Mouse (Mus musculus) c-Kit-positive CD71-negative TER-119-negative erythroid progenitor cells, embryonic 14.5 days (primary cell): ENCODE data around the gene Ttc21a.
A peak's percentile ranks its signal among the peaks of the same experiment; 100 is the strongest.

ENCODE experiments used
- DNase-seq: peaks from one replicate; pipeline ENCODE4 v3.0.0-alpha.2; 2013; ENCODE audit warnings: low read depth

Gene Ttc21a

GRCm38 (mm10) chr9:119976704-119977556 lies 39.5 kb downstream of the Ttc21a start:
- DNase-seq, result no peak

- no peak for DNase-seq
These were observed 40.2 kb downstream of the Ttc21a start for GRCm38 (mm10) chr9:119977557-119978060.

GRCm38 (mm10) chr9:119978151-119978810 lies 40.9 kb downstream of the Ttc21a start:
- no peak for DNase-seq

GRCm38 (mm10) chr9:119978811-119979441 lies 41.5 kb downstream of the Ttc21a start:
- no peak for DNase-seq

GRCm38 (mm10) chr9:119979749-119980148 lies 42.3 kb downstream of the Ttc21a start:
- no peak for DNase-seq

- no peak for DNase-seq
These were observed 43.4 kb downstream of the Ttc21a start for GRCm38 (mm10) chr9:119980770-119981182.

DNA sequence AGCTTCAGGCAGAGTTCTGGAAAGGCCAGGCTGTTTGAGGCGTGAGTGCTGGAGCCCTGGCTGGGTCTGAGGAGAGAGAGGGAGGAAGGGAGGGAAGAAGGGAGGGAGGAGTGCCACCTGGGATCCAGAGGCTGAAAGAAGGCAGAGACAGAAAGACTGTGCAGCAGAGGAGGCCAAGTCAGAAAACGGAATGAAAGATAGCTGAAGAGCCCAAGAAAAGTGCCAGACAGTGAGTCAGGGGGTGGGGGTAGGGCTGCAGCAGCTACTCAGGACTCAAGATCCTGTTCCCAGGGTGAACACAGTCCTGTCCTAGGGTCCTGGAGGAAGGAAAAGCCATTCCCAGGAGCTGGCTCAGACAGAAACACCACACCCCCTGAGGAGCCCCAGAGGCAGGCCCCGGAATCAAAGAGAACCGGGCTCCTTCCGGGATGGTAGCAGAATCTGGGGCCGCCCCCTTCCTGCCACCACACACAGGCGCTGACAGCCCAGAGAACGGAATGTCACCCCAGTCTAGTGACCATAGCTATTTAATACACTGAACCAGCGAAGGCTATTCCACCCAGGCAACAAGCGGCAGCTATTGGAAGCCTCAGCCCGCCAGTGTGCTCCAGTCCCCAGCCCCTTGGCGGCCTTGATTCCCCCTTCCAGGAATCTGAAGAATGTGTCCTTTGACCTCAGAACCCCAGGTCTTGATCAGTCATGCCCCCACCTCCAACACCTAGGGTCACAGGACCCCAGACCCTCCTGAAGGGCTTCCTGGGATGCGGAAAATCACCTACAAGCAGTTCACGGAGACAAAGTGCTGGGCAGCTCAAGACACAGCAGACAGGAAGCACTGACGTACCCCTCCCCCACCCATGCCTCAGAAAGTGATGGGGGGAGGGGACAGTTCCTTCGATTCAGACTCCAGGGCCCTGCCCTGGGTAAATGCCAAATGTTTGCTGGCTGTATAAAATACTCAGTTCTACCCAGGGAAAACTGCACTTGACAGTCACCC lies 44.1 kb downstream of the Ttc21a start:
- DNase-seq, result no peak

- DNase-seq, result no peak
These were observed 44.9 kb downstream of the Ttc21a start for GRCm38 (mm10) chr9:119982241-119982811.

- peak; percentile 64 for DNase-seq
These were observed 45.6 kb downstream of the Ttc21a start for GRCm38 (mm10) chr9:119982956-119983551.

GRCm38 (mm10) chr9:119983585-119984535 lies 46.5 kb downstream of the Ttc21a start:
- DNase-seq, result peak; percentile 67

DNA sequence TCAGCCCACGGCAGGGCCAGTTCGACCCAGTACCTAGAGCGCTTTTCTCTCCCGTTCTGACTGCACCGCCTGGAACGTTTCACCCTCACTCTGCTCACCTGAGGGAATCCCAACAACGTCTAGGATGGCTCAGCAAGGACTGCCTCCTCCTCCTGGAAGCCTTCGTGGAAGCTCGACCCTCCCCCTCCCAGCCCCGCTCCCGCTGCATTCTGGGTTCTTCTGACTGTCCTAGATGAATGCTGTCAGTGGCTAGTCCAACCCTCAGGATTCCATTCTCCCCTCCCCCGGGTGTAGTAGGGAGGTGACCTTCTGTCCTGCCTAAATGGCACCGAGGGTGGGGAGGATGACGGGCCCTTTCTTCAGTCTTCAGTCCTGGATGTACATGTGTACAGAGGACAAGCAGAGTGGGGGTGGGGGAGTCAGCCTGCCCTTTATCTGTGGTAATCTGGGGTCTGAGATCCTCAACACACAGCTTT lies 47.2 kb downstream of the Ttc21a start, which contains the start of gene Csrnp1:
Csrnp1 (minus strand) TSS at position 123 of the 476 bp plus-strand sequence.
- DNase-seq, result no peak

GRCm38 (mm10) chr9:119985881-119986574 lies 48.6 kb downstream of the Ttc21a start:
- no peak for DNase-seq

GRCm38 (mm10) chr9:119988304-119988703 lies 50.9 kb downstream of the Ttc21a start:
- DNase-seq, result no peak

DNA sequence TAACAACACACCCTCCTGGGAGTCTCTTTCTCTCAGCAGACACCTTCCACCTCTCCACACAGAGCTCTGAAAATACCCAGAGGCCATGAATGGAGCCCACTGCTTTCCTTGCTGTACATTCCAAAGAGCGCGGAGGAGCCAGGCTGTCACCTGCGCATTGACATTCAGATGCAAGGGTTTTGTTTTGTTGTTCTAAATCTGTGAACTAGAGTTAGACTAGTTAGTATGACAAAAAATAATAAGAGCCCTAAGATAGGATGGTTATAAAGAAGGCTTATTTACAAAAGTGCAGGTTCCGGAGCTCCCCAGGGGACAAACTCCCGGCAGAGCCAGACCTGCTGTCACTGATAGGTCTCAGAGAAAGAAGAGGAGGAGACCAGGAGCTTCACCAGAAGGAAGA lies 53.9 kb downstream of the Ttc21a start:
- DNase-seq, result no peak

- no peak for DNase-seq
These were observed 55.9 kb downstream of the Ttc21a start for GRCm38 (mm10) chr9:119993092-119993844.

DNA sequence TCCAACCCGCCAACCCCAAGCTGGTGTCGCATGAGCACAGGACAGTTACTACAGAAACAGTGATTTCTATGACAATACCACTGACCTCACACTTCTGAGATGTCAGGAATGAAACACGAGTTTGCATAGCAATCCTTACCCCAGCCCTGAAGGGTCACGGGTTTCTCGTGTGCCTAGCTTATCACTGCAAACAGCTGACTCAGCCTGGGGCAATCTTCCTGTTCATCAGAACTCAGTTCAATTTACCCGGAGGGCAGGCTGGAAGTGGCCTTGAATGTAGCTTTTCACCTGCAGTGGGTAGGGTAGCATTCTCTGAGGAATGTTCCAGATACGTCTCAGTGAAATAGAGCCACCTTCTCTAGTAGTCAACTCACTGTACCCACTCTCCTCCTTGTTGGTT lies 56.8 kb downstream of the Ttc21a start:
- DNase-seq, result no peak

DNA sequence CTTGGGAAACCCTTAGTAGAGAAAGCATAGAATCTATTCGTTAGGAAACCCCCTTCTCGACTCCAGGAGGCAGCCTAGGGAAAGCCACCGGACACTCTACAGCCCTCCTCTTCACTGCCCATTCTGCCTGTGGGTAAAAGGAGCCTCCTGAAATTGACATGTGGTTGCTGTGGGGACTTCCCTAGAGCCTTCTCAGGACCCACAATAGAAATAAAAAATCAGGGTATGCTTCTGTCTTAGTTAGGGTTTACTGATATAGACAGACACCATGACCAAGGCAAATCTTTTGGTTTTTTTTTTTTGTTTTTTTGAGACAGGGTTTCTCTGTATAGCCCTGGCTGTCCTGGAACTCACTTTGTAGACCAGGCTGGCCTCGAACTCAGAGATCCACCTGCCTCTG lies 58.7 kb downstream of the Ttc21a start:
- no peak for DNase-seq

DNA sequence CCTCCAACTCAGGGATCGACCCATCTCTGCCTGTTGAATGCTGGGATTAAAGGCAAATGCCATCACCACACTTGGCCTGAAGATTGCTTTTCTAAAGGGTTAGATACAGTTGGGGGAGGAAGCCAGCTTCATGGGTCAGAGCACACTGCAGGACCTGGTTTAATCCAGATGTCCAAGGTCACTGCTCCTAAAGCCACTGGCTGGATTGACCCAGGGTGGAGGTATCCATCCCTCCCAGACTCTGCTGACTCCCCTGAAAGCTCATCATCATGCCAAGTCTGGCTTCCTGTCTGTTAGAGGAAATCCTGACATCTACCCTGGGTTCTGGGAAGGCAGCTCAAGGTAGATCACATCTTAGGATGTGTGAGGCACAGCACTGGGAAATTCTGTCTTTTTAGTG lies 61.4 kb downstream of the Ttc21a start:
- no peak for DNase-seq
